Mouse (Mus musculus) neutrophil, adult 5-6 weeks (primary cell): Measurements from ENCODE around the gene Tiam1. TPM values are rescaled to one million over a fixed set of nuclear protein-coding genes. Genes with fewer than 3 reads are reported as not detected.

Source experiments
- ATAC-seq: fragments of 151-379, 151-347 bp; 2 replicates; pipeline ENCODE4 v1.8.0; 2017; ENCODE audit warnings: mild to moderate bottlenecking, moderate TSS enrichment; ENCODE audit not compliant: insufficient number of reproducible peaks, poor library complexity, low FRiP score, severe bottlenecking; ENCODE audit errors: extremely low read depth
- total RNA-seq: library from RNA; stranded (forward); fragments of 200-1000 nt; gene quantifications from 2 replicates; pipeline ENCODE4 v1.2.3, GENCODE M21; 2017

Gene Tiam1
- total RNA-seq, 1 experiment from 2014 or later = 8.8 TPM

- ATAC-seq = no peak
These were observed 163.4 kb downstream of the Tiam1 start for GRCm38 (mm10) chr16:89980075-89980744.

- no peak for ATAC-seq
These were observed 168.1 kb downstream of the Tiam1 start for GRCm38 (mm10) chr16:89975441-89975840.

GRCm38 (mm10) chr16:89973814-89974712 lies 169.5 kb downstream of the Tiam1 start:
- ATAC-seq = no peak

GRCm38 (mm10) chr16:89972854-89973487 lies 170.6 kb downstream of the Tiam1 start:
- ATAC-seq = peak; percentile 60

- no peak for ATAC-seq
These were observed 171.6 kb downstream of the Tiam1 start for GRCm38 (mm10) chr16:89972018-89972417.

- no peak for ATAC-seq
These were observed 175.5 kb downstream of the Tiam1 start for GRCm38 (mm10) chr16:89968058-89968457.

- ATAC-seq = no peak
These were observed 180.7 kb downstream of the Tiam1 start for GRCm38 (mm10) chr16:89962876-89963275.

- ATAC-seq = no peak
These were observed 182.7 kb downstream of the Tiam1 start for GRCm38 (mm10) chr16:89960904-89961303.

GRCm38 (mm10) chr16:89960186-89960878 lies 183.2 kb downstream of the Tiam1 start:
- ATAC-seq = no peak

GRCm38 (mm10) chr16:89958982-89959381 lies 184.6 kb downstream of the Tiam1 start:
- ATAC-seq = no peak

GRCm38 (mm10) chr16:89958030-89958429 lies 185.5 kb downstream of the Tiam1 start:
- ATAC-seq = no peak

GRCm38 (mm10) chr16:89954525-89954924 lies 189.0 kb downstream of the Tiam1 start:
- ATAC-seq = no peak

GRCm38 (mm10) chr16:89954114-89954513 lies 189.5 kb downstream of the Tiam1 start:
- ATAC-seq = no peak

GRCm38 (mm10) chr16:89952821-89953220 lies 190.7 kb downstream of the Tiam1 start:
- ATAC-seq = no peak

GRCm38 (mm10) chr16:89950754-89951153 lies 192.8 kb downstream of the Tiam1 start:
- ATAC-seq = no peak

- ATAC-seq = no peak
These were observed 193.3 kb downstream of the Tiam1 start for GRCm38 (mm10) chr16:89950251-89950650.

GRCm38 (mm10) chr16:89948040-89948439 lies 195.5 kb downstream of the Tiam1 start:
- ATAC-seq = no peak

- no peak for ATAC-seq
These were observed 196.8 kb downstream of the Tiam1 start for GRCm38 (mm10) chr16:89946816-89947215.

GRCm38 (mm10) chr16:89944604-89945283 lies 198.8 kb downstream of the Tiam1 start:
- ATAC-seq = no peak
